Comparison of ENCODE assay signal across 17 mouse cellular contexts in the genomic region with DNA sequence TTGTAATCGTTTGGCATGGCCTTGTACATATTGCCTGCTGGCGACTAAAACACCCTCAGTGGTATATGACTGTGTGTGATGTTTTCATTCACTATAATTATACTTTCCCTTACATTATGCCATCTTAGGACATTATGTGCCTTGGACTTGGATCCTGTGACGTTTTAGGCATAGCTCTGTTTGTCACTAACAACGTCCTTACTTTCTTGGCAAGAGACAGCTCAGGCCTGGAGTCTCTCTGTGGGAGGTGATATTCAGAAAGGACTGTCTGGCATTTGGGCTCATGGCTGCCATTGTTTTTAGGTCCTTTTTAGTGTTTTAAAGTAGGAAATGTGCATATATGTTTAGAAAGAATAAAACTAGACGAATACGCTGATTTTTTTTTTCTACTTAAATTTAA.
"Had no signal": no experiment of that assay in that cellular context is flagged by ENCODE, and none has a peak within 500 bp of the region (broad histone marks: within the 10 kb centered on the region; RNA-seq: fewer than 3 reads in every experiment).

No protein-coding gene starts in this region.

- H3K4me2 ChIP-seq: limb, embryonic 13.5 days; liver, embryonic 11.5 days; lung, embryonic 14.5 days; midbrain, embryonic 11.5 days; midbrain, embryonic 15.5 days; neural tube, embryonic 12.5 days had no signal

- ATAC-seq: inflammation-experienced regulatory T-cells, adult 6 months; intestine, postnatal 0 days; midbrain, embryonic 15.5 days had no signal

- H3K9ac ChIP-seq: limb, embryonic 13.5 days; lung, embryonic 14.5 days; midbrain, embryonic 15.5 days; neural tube, embryonic 12.5 days had no signal

- H3K36me3 ChIP-seq: limb, embryonic 13.5 days; midbrain, embryonic 15.5 days; neural tube, embryonic 12.5 days had no signal

- H3K27me3 ChIP-seq: limb, embryonic 13.5 days; midbrain, embryonic 15.5 days; neural tube, embryonic 12.5 days had no signal

- H3K9me3 ChIP-seq: limb, embryonic 13.5 days; megakaryocyte, embryonic 14.5 days; midbrain, embryonic 15.5 days; neural tube, embryonic 12.5 days had no signal

- H3K4me1 ChIP-seq: limb, embryonic 13.5 days; megakaryocyte, embryonic 14.5 days; midbrain, embryonic 15.5 days; neural tube, embryonic 12.5 days had no signal

- DNase-seq: kidney, adult 8-10 months; kidney, postnatal 25 days; layer of hippocampus, adult 9-11 months; layer of hippocampus, postnatal 36 days; lung, embryonic 14.5 days; lung, postnatal 14 days; retina, postnatal 1 day; thymus, postnatal 4 days had no signal

- H3K27ac ChIP-seq: limb, embryonic 13.5 days; macrophage; midbrain, embryonic 15.5 days; neural tube, embryonic 12.5 days had no signal

- H3K4me3 ChIP-seq: limb, embryonic 13.5 days; megakaryocyte, embryonic 14.5 days; midbrain, embryonic 15.5 days; neural tube, embryonic 12.5 days had no signal
